ENCODE assay signal across 16 mouse cellular contexts in genomic region chr19:6419805-6420310, GRCm38 (mm10). TPM values are rescaled to one million over a fixed set of nuclear protein-coding genes. Genes with fewer than 3 reads are reported as not detected.
DNase-seq lines count a peak whose midpoint lies in the region; ATAC-seq lines count a peak whose summit lies in the region.
"Had no signal": no experiment of that assay in that cellular context is flagged by ENCODE, and none has a peak within 500 bp of the region (broad histone marks: within the 10 kb centered on the region; RNA-seq: fewer than 3 reads in every experiment).

No protein-coding gene starts in this region.

- H3K27ac ChIP-seq in forebrain, embryonic 13.5 days, result peak overlapping the region; percentile 86; the same call in 1 of the 2 replicates
- peak overlapping the region; percentile 94 for H3K27ac ChIP-seq in hindbrain, embryonic 16.5 days (ENCODE audit: low read depth, low read length)
- peak overlapping the region; percentile 94; the same call in 1 of the 2 replicates for H3K27ac ChIP-seq in neural tube, embryonic 13.5 days (replicated peaks)
- H3K27ac ChIP-seq: liver, embryonic 13.5 days had no signal

- H3K9me3 ChIP-seq in forebrain, embryonic 13.5 days (replicated peaks), result no peaks in the 10 kb centered on the region
- no peaks in the 10 kb centered on the region for H3K9me3 ChIP-seq in hindbrain, embryonic 16.5 days (ENCODE audit: control insufficient read depth, low read length)
- no peaks in the 10 kb centered on the region for H3K9me3 ChIP-seq in neural tube, embryonic 13.5 days
- H3K9me3 ChIP-seq: liver, embryonic 13.5 days had no signal

- DNase-seq in cerebellum, adult 9-11 months, result peak; percentile 62
- DNase-seq in adrenal gland, postnatal 14 days, result no peak
- DNase-seq in layer of hippocampus, adult 8-10 months (ENCODE audit: low spot score in 2 of 2), result no peak
- DNase-seq in left cerebral cortex, postnatal 4 days, result no peak
- DNase-seq: adrenal gland, postnatal 25 days; heart, postnatal 14 days; kidney, adult 2 months; kidney, postnatal 4 days; liver, embryonic 13.5 days; lung, postnatal 36 days; thymus, postnatal 14 days had no signal

- no peak for ATAC-seq in cerebellum, adult (ENCODE audit: insufficient number of reproducible peaks, low FRiP score, low TSS enrichment)
- no peak for ATAC-seq in forebrain, embryonic 13.5 days
- no peak for ATAC-seq in hindbrain, embryonic 16.5 days
- no peak for ATAC-seq in neural tube, embryonic 13.5 days (ENCODE audit: low read depth)

- H3K4me1 ChIP-seq in forebrain, embryonic 13.5 days, result peaks cover 89% of the 10 kb centered on the region
- H3K4me1 ChIP-seq in hindbrain, embryonic 16.5 days (ENCODE audit: control insufficient read depth, insufficient read depth, low read depth, low read length), result peaks cover 77% of the 10 kb centered on the region
- peaks cover 90% of the 10 kb centered on the region for H3K4me1 ChIP-seq in neural tube, embryonic 13.5 days (replicated peaks)

- intact Hi-C loops in left cerebral cortex, postnatal 4 days (cut with DNase I), result no loop called here

- H3K4me3 ChIP-seq in forebrain, embryonic 13.5 days, result peak overlapping the region; percentile 67
- H3K4me3 ChIP-seq in hindbrain, embryonic 16.5 days (ENCODE audit: low read length), result peak overlapping the region; percentile 70
- H3K4me3 ChIP-seq in neural tube, embryonic 13.5 days, result peak overlapping the region; percentile 66
- H3K4me3 ChIP-seq: liver, embryonic 13.5 days had no signal

- H3K4me2 ChIP-seq in forebrain, embryonic 13.5 days, result peak overlapping the region; percentile 80
- H3K4me2 ChIP-seq in hindbrain, embryonic 16.5 days (ENCODE audit: low read length), result peak overlapping the region; percentile 92
- peak overlapping the region; percentile 81 for H3K4me2 ChIP-seq in neural tube, embryonic 13.5 days
- H3K4me2 ChIP-seq: liver, embryonic 13.5 days had no signal

- peaks cover 23% of the 10 kb centered on the region for H3K27me3 ChIP-seq in forebrain, embryonic 13.5 days
- no peaks in the 10 kb centered on the region for H3K27me3 ChIP-seq in hindbrain, embryonic 16.5 days (replicated peaks; ENCODE audit: control insufficient read depth, insufficient read depth, low read length)
- H3K27me3 ChIP-seq in neural tube, embryonic 13.5 days, result peaks cover 40% of the 10 kb centered on the region; the same call in 1 of the 2 replicates

- WGBS in forebrain, embryonic 13.5 days, result 52% methylated on average over 9 of the region's 9 CpGs
- WGBS in hindbrain, embryonic 16.5 days, result 39% methylated on average over 9 of the region's 9 CpGs
- WGBS in neural tube, embryonic 13.5 days, result 51% methylated on average over 9 of the region's 9 CpGs

- H3K36me3 ChIP-seq in forebrain, embryonic 13.5 days (ENCODE audit: poor library complexity, severe bottlenecking), result no peaks in the 10 kb centered on the region
- H3K36me3 ChIP-seq in hindbrain, embryonic 16.5 days (ENCODE audit: control insufficient read depth, insufficient read depth, low read length), result no peaks in the 10 kb centered on the region
- no peaks in the 10 kb centered on the region for H3K36me3 ChIP-seq in neural tube, embryonic 13.5 days
- H3K36me3 ChIP-seq: liver, embryonic 13.5 days had no signal

- H3K9ac ChIP-seq in forebrain, embryonic 13.5 days, result peak overlapping the region; percentile 86
- H3K9ac ChIP-seq in hindbrain, embryonic 16.5 days (ENCODE audit: low read depth, low read length), result peak overlapping the region; percentile 86
- H3K9ac ChIP-seq in neural tube, embryonic 13.5 days, result peak overlapping the region; percentile 86
- H3K9ac ChIP-seq: liver, embryonic 13.5 days had no signal

RNA-seq across cellular contexts. Expression of gene Nrxn2, which starts 1.3 kb away (rescaled TPM):
- polyA plus RNA-seq in forebrain, embryonic 13.5 days (2015; fragmentation: Nextera tagmentation; extraction: Ambion mirVana), result 16.9 and 18.1 TPM in 2 replicates
- 29.1 and 37.1 TPM in 2 replicates for polyA plus RNA-seq in hindbrain, embryonic 16.5 days (2015; fragmentation: Nextera tagmentation; extraction: Ambion mirVana)
- polyA plus RNA-seq in neural tube, embryonic 13.5 days (2015; fragmentation: Nextera tagmentation; extraction: Ambion mirVana), result 24.0 and 28.9 TPM in 2 replicates
- 7.8 and 9.3 TPM in 2 replicates for total RNA-seq in adrenal gland, postnatal 14 days (2021)
- 100 to 1,000 TPM; 348 to 441 (median 390) TPM for total RNA-seq in layer of hippocampus, adult 8-10 months (2022)
- total RNA-seq in left cerebral cortex, postnatal 4 days (2021), result 100 to 1,000 TPM; 695 to 758 TPM
- total RNA-seq: granulocyte monocyte progenitor cell, adult 5-6 weeks had no signal

RNA-seq across cellular contexts. Expression of gene Rasgrp2, which starts 20.7 kb away (rescaled TPM):
- 21.1 and 25.1 TPM in 2 replicates for polyA plus RNA-seq in forebrain, embryonic 13.5 days (2015; fragmentation: Nextera tagmentation; extraction: Ambion mirVana)
- polyA plus RNA-seq in hindbrain, embryonic 16.5 days (2015; fragmentation: Nextera tagmentation; extraction: Ambion mirVana), result 184 and 232 TPM in 2 replicates
- polyA plus RNA-seq in neural tube, embryonic 13.5 days (2015; fragmentation: Nextera tagmentation; extraction: Ambion mirVana), result 44.1 and 49.9 TPM in 2 replicates
- total RNA-seq in adrenal gland, postnatal 14 days (2021), result 51.5 and 82.7 TPM in 2 replicates
- 10 to 100 TPM; 35.0 to 44.1 (median 40.9) TPM for total RNA-seq in layer of hippocampus, adult 8-10 months (2022)
- total RNA-seq in left cerebral cortex, postnatal 4 days (2021), result 100 to 1,000 TPM; 225 to 228 TPM

RNA-seq across cellular contexts. Expression of gene Pygm, which starts 35.7 kb away (rescaled TPM):
- polyA plus RNA-seq in forebrain, embryonic 13.5 days (2015; fragmentation: Nextera tagmentation; extraction: Ambion mirVana), result 2.0 and 2.1 TPM in 2 replicates
- polyA plus RNA-seq in hindbrain, embryonic 16.5 days (2015; fragmentation: Nextera tagmentation; extraction: Ambion mirVana), result 10.2 and 13.2 TPM in 2 replicates
- 5.7 and 6.3 TPM in 2 replicates for polyA plus RNA-seq in neural tube, embryonic 13.5 days (2015; fragmentation: Nextera tagmentation; extraction: Ambion mirVana)
- 64.2 and 85.7 TPM in 2 replicates for total RNA-seq in adrenal gland, postnatal 14 days (2021)
- total RNA-seq in layer of hippocampus, adult 8-10 months (2022), result 10 to 100 TPM; 14.2 to 19.7 (median 19.0) TPM
- total RNA-seq in left cerebral cortex, postnatal 4 days (2021), result 1 to 10 TPM; 6.2 to 8.2 TPM

RNA-seq across cellular contexts. Expression of gene Sf1, which starts 56.4 kb away (rescaled TPM):
- 134 and 139 TPM in 2 replicates for polyA plus RNA-seq in forebrain, embryonic 13.5 days (2015; fragmentation: Nextera tagmentation; extraction: Ambion mirVana)
- polyA plus RNA-seq in hindbrain, embryonic 16.5 days (2015; fragmentation: Nextera tagmentation; extraction: Ambion mirVana), result 81.4 and 106 TPM in 2 replicates
- polyA plus RNA-seq in neural tube, embryonic 13.5 days (2015; fragmentation: Nextera tagmentation; extraction: Ambion mirVana), result 107 and 119 TPM in 2 replicates
- total RNA-seq in adrenal gland, postnatal 14 days (2021), result 210 and 223 TPM in 2 replicates
- total RNA-seq in layer of hippocampus, adult 8-10 months (2022), result 100 to 1,000 TPM; 209 to 234 (median 222) TPM
- 100 to 1,000 TPM; 231 to 244 TPM for total RNA-seq in left cerebral cortex, postnatal 4 days (2021)

Comparison
In these comparisons a context has a peak if more than half of its experiments do, and no peak if none do; other contexts are left out.
1. RNA of gene Nrxn2, which starts 1.3 kb away (total RNA-seq): 695 to 758 TPM in left cerebral cortex, postnatal 4 days and 348 to 441 TPM in layer of hippocampus, adult 8-10 months; 7.8 to 9.3 TPM in adrenal gland, postnatal 14 days; every median in the first group is over 10 times any median in the second.
2. Peak in every context shown above with its lines, with median percentiles within 50 percentile points of each other: H3K27ac ChIP-seq, H3K4me2 ChIP-seq, H3K4me3 ChIP-seq and H3K9ac ChIP-seq.